Mouse (Mus musculus) myocyte (in vitro differentiated cells): ENCODE measurements around the gene Psmd1. TPM values are rescaled to one million over a fixed set of nuclear protein-coding genes. Genes with fewer than 3 reads are reported as not detected.

Experiments
- H3K27me3 ChIP-seq: one replicate; pipeline ENCODE4 v1.6.1; 2011; ENCODE audit not compliant: control insufficient read depth, insufficient read depth, insufficient read length
- H3K36me3 ChIP-seq: one replicate; pipeline ENCODE4 v1.6.1; 2011; ENCODE audit not compliant: control insufficient read depth, insufficient read depth
- H3K4me2 ChIP-seq: one replicate; pipeline ENCODE4 v1.6.1; 2011; ENCODE audit warnings: low read depth, control low read depth
- H3K4me3 ChIP-seq: one replicate; pipeline ENCODE4 v1.5.1; 2011; ENCODE audit warnings: mild to moderate bottlenecking, control low read depth, moderate library complexity
- H3K79me2 ChIP-seq: one replicate; pipeline ENCODE4 v1.6.1; 2011; ENCODE audit not compliant: control insufficient read depth, insufficient read depth
- H3ac ChIP-seq: one replicate; pipeline ENCODE4 v1.6.1; 2011; ENCODE audit not compliant: control insufficient read depth, insufficient read length
- CEBPB ChIP-seq: IDR thresholded peaks from 2 replicates; pipeline ENCODE4 v1.6.1; 2011; ENCODE audit warnings: mild to moderate bottlenecking, moderate library complexity; ENCODE audit not compliant: poor library complexity, insufficient read depth, severe bottlenecking
- E2F4 ChIP-seq: IDR thresholded peaks from one replicate; pipeline ENCODE4 v1.6.1; 2011; ENCODE audit warnings: mild to moderate bottlenecking, control low read depth, moderate library complexity; ENCODE audit not compliant: insufficient read depth
- MAX ChIP-seq: IDR thresholded peaks from one replicate; pipeline ENCODE4 v1.6.1; 2011; ENCODE audit warnings: low read depth, mild to moderate bottlenecking, control low read depth
- MYOD1 ChIP-seq, 3 experiments: IDR thresholded peaks; one replicate each; pipeline ENCODE4 v1.6.1; 2011; ENCODE audit warnings: control low read depth in 2 of 3, low read depth in 2 of 3, mild to moderate bottlenecking in 2 of 3, moderate library complexity in 1 of 3; ENCODE audit not compliant: insufficient read length in 2 of 3, control insufficient read depth in 1 of 3
- MYOG ChIP-seq, 3 experiments: IDR thresholded peaks; one replicate each; pipeline ENCODE4 v1.6.1; 2011; ENCODE audit warnings: control low read depth in 2 of 3, low read depth in 2 of 3, mild to moderate bottlenecking in 2 of 3; ENCODE audit not compliant: insufficient read length in 2 of 3, control insufficient read depth in 1 of 3, insufficient read depth in 1 of 3
- POLR2A ChIP-seq: IDR thresholded peaks from one replicate; pipeline ENCODE4 v1.6.1; 2011; ENCODE audit warnings: low read depth, mild to moderate bottlenecking, control low read depth, moderate library complexity; ENCODE audit not compliant: insufficient read length
- POLR2AphosphoS2 ChIP-seq: IDR thresholded peaks from one replicate; pipeline ENCODE4 v1.6.1; 2011; ENCODE audit warnings: low read depth, control low read depth; ENCODE audit not compliant: insufficient read length
- REST ChIP-seq: IDR thresholded peaks from one replicate; pipeline ENCODE4 v1.6.1; 2011; ENCODE audit warnings: mild to moderate bottlenecking, control low read depth, moderate library complexity; ENCODE audit not compliant: insufficient read depth, insufficient read length
- SRF ChIP-seq: IDR thresholded peaks from one replicate; pipeline ENCODE4 v1.6.1; 2011; ENCODE audit warnings: low read depth; ENCODE audit not compliant: control insufficient read depth, insufficient read length
- TCF12 ChIP-seq: IDR thresholded peaks from one replicate; pipeline ENCODE4 v1.6.1; 2011; ENCODE audit warnings: mild to moderate bottlenecking, control low read depth; ENCODE audit not compliant: poor library complexity, insufficient read depth, severe bottlenecking
- TCF3 ChIP-seq: IDR thresholded peaks from one replicate; pipeline ENCODE4 v1.6.1; 2011; ENCODE audit warnings: low read depth, control low read depth; ENCODE audit not compliant: insufficient read length
- USF1 ChIP-seq: IDR thresholded peaks from one replicate; pipeline ENCODE4 v1.6.1; 2011; ENCODE audit warnings: low read depth, mild to moderate bottlenecking, control low read depth, moderate library complexity
- polyA plus RNA-seq: library from polyadenylated mRNA; unstranded; fragments of >200 nt; fragmentation: generic; extraction: Trizol; gene quantifications from one replicate; pipeline ENCODE4 v1.2.1, GENCODE M21; 2012; ENCODE audit warnings: missing spikeins

The Psmd1 gene
- polyA plus RNA-seq, 1 experiment = 97.2 TPM

DNA sequence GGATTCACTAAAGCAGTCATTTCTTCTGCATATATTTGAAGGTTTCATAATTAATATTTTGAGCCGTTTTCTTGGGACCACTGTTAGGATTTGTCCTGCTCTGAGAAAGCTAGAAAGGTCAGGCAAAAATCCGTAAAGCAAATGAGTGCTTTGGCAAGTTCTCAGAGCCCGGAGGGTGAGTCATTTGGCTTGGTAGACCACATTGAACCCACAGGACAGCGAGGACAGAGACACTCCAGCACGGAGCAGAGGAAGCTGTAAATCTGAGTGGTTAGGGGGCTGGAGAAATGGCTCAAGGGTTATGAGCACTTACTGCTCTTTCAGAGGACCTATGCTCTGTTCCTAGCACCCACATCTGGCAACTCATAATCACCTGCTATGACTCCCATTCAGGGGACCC, 83.4 kb downstream of the Psmd1 start:
- Histone ChIP-seq H3K4me2 (peak overlapping the region; percentile 77), H3K79me2 (no peaks in the 10 kb centered on the region), H3K4me3 (no peak overlapping the region), H3ac (no peak overlapping the region), H3K27me3 (no peaks in the 10 kb centered on the region), H3K36me3 (no peaks in the 10 kb centered on the region)
- TF ChIP-seq MAX (no peak), MYOG (IDR thresholded peaks at IDR 0.05; ENCODE audit: control insufficient read depth in 1 of 3, insufficient read depth in 1 of 3, insufficient read length in 2 of 3, low read depth in 2 of 3) (no peak), MYOD1 (IDR thresholded peaks at IDR 0.05; ENCODE audit: control insufficient read depth in 1 of 3, insufficient read length in 2 of 3, low read depth in 2 of 3) (no peak), POLR2A (no peak), TCF12 (no peak), CEBPB (no peak), USF1 (no peak), POLR2AphosphoS2 (no peak), SRF (no peak)

DNA sequence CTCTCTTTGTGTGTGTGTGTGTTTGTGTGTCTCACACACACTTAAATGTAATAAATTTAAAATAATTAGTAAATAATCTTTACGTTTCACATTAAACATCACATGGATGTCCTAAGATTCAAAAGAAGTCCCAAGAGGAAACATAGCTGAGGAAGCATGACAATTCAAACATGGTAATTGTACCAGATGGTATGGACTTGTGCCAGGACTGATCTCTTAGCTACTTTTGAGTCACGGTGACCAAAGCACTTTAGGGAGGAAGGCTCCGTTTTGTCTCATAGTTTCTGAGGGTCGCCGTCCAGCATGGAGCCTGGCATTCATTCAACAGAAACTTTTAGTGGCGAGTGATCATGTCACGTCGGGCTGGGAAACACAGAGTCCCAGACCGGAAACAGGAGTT, 84.0 kb downstream of the Psmd1 start:
- no peaks in the 10 kb centered on the region for H3K79me2 ChIP-seq
- TF ChIP-seq MAX = no peak
- no peak for TF ChIP-seq POLR2AphosphoS2
- no peak for TF ChIP-seq TCF3
- no peak for TF ChIP-seq TCF12
- TF ChIP-seq MYOD1 (IDR thresholded peaks at IDR 0.05; ENCODE audit: control insufficient read depth in 1 of 3, insufficient read length in 2 of 3, low read depth in 2 of 3) = no peak
- TF ChIP-seq MYOG (IDR thresholded peaks at IDR 0.05; ENCODE audit: control insufficient read depth in 1 of 3, insufficient read depth in 1 of 3, insufficient read length in 2 of 3, low read depth in 2 of 3) = no peak
- TF ChIP-seq POLR2A = no peak
- no peak for TF ChIP-seq USF1
- TF ChIP-seq REST = no peak
- peak overlapping the region; percentile 77 for H3K4me2 ChIP-seq
- no peaks in the 10 kb centered on the region for H3K27me3 ChIP-seq
- H3ac ChIP-seq = no peak overlapping the region
- H3K4me3 ChIP-seq = no peak overlapping the region
- no peaks in the 10 kb centered on the region for H3K36me3 ChIP-seq

DNA sequence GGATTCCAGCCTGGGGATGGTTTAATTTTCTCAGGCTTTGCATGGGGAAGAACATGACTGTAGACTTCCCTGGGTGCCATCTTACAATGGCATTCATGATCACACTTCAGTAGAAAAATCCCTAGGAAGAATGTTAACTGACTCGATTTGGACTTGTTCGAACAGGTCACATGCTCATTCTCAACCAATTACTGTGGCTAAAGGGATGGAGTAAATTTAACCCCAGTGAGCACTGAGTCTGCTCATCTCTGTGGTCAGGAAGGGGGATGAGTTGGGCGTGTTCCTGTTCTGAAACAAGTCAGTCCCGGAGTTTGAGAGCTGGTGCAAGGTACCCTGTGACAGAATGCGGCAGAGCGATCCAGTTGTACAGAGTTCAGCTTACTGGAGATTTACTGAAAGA, 86.7 kb downstream of the Psmd1 start:
- no peak overlapping the region for H3ac ChIP-seq
- no peaks in the 10 kb centered on the region for H3K79me2 ChIP-seq
- TF ChIP-seq MYOD1 (IDR thresholded peaks at IDR 0.05; ENCODE audit: control insufficient read depth in 1 of 3, insufficient read length in 2 of 3, low read depth in 2 of 3) (no peak), POLR2A (no peak), USF1 (peak; percentile 58)
- no peaks in the 10 kb centered on the region for H3K36me3 ChIP-seq
- H3K4me3 ChIP-seq = no peak overlapping the region
- no peaks in the 10 kb centered on the region for H3K27me3 ChIP-seq
- H3K4me2 ChIP-seq = no peak overlapping the region

DNA sequence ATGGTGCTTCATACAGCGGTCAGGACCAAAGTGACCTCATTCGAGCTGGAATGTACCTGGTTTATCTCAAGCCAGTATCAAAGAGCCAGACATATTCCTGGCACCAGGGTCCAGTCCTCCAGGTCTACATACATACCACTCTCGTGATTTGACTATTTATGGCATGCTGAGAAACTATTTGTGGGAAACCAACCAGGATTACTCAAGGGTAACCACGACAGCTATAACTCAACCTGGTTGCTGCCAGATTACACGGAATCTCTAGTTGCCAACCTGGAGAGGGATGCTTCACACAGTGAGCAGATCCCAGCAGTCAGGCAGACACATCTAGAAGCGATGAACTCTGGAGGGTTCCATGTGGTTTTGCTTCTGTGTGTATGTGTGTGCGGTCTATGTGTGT, 87.2 kb downstream of the Psmd1 start:
- no peak overlapping the region for H3K4me2 ChIP-seq
- H3K27me3 ChIP-seq = no peaks in the 10 kb centered on the region
- no peak overlapping the region for H3ac ChIP-seq
- TF ChIP-seq MYOG (IDR thresholded peaks at IDR 0.05; ENCODE audit: control insufficient read depth in 1 of 3, insufficient read depth in 1 of 3, insufficient read length in 2 of 3, low read depth in 2 of 3) (no peak), E2F4 (no peak), TCF12 (no peak), CEBPB (0 out of 2 replicates have a peak, but pooled peaks have one; percentile 11)
- H3K36me3 ChIP-seq = no peaks in the 10 kb centered on the region
- H3K4me3 ChIP-seq = no peak overlapping the region
- no peaks in the 10 kb centered on the region for H3K79me2 ChIP-seq

DNA sequence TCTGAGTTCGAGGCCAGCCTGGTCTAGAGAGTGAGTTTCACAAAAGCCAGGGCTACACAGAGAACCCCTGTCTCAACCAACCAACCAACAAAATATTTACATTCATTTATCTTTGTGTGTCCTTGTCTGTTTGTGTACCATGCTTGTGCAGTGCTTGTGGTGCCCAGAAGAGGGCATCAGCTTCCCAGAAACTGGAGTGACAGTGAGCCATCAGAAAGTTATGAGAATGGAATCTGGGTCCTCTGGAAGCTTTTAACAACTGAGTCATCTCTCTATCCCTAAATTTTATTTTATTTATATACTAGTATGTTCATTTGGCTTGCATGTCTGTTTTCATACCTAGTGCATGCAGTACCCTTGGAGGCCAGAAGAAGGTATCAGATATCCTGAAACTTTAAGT, 88.4 kb downstream of the Psmd1 start:
- TF ChIP-seq REST = no peak
- no peak for TF ChIP-seq POLR2A
- no peak for TF ChIP-seq SRF
- no peak for TF ChIP-seq TCF3
- no peak for TF ChIP-seq E2F4
- TF ChIP-seq TCF12 = no peak
- no peak for TF ChIP-seq MAX
- Histone ChIP-seq H3K79me2 (no peaks in the 10 kb centered on the region), H3K27me3 (no peaks in the 10 kb centered on the region), H3K36me3 (no peaks in the 10 kb centered on the region), H3K4me2 (no peak overlapping the region), H3K4me3 (no peak overlapping the region), H3ac (no peak overlapping the region)
